Mouse (Mus musculus) hindbrain, embryonic 16.5 days (tissue): ENCODE results near the gene Pik3cd. TPM values are rescaled to one million over a fixed set of nuclear protein-coding genes. Genes with fewer than 3 reads are reported as not detected.
"Not testable (repeated sequence)": the region's sequence is repeated elsewhere in the genome, so short reads cannot be mapped to it uniquely, and the experiment has no call there.

Experiments used
- ATAC-seq: fragments of 200-750 bp; cut with Nextera tagmentation; 2 replicates; pipeline ENCODE4 v1.8.0; 2017; ENCODE audit warnings: moderate TSS enrichment, moderate library complexity
- H3K27ac ChIP-seq: fragments of 300-500 bp; sonication (generic); 2 replicates; pipeline ENCODE4 v1.5.1; 2014; ENCODE audit warnings: low read depth, mild to moderate bottlenecking, control low read depth, low read length, moderate library complexity
- H3K27me3 ChIP-seq: fragments of 300-500 bp; sonication (generic); replicated peaks from 2 replicates; pipeline ENCODE4 v1.6.1; 2014; ENCODE audit warnings: low read length; ENCODE audit not compliant: control insufficient read depth, insufficient read depth
- H3K36me3 ChIP-seq: fragments of 300-500 bp; sonication (generic); 2 replicates; pipeline ENCODE4 v1.6.1; 2014; ENCODE audit warnings: mild to moderate bottlenecking, low read length, moderate library complexity, mixed read lengths; ENCODE audit not compliant: control insufficient read depth, insufficient read depth
- H3K4me1 ChIP-seq: fragments of 300-500 bp; sonication (generic); 2 replicates; pipeline ENCODE4 v1.6.1; 2014; ENCODE audit warnings: low read depth, low read length; ENCODE audit not compliant: control insufficient read depth, insufficient read depth
- H3K4me2 ChIP-seq: fragments of 300-500 bp; sonication (generic); 2 replicates; pipeline ENCODE4 v1.6.1; 2014; ENCODE audit warnings: mild to moderate bottlenecking, low read length, control low read depth, moderate library complexity
- H3K4me3 ChIP-seq: fragments of 300-500 bp; sonication (generic); 2 replicates; pipeline ENCODE4 v1.5.1; 2014; ENCODE audit warnings: mild to moderate bottlenecking, low read length, control low read depth, moderate library complexity
- H3K9ac ChIP-seq: fragments of 300-500 bp; sonication (generic); 2 replicates; pipeline ENCODE4 v1.6.1; 2014; ENCODE audit warnings: low read depth, mild to moderate bottlenecking, control low read depth, low read length, moderate library complexity
- H3K9me3 ChIP-seq: fragments of 300-500 bp; sonication (generic); 2 replicates; pipeline ENCODE4 v1.6.1; 2014; ENCODE audit warnings: mild to moderate bottlenecking, low read length, moderate library complexity; ENCODE audit not compliant: control insufficient read depth
- WGBS: fragments of 180-500 bp; shearing (Covaris S2); extraction: QIAGEN DNeasy Blood & Tissue Kit; methylation state at CpG from one replicate; pipeline ENCODE4 v1.1.7; 2014; 5-methylcytosine and 5-hydroxymethylcytosine counted together
- polyA plus RNA-seq: library from polyadenylated mRNA; unstranded; fragments of >200 nt; fragmentation: Nextera tagmentation; extraction: Ambion mirVana; gene quantifications from 2 replicates; pipeline ENCODE4 v1.2.1, GENCODE M21; 2015

The Pik3cd gene
- polyA plus RNA-seq: 13.1 and 16.3 TPM in 2 replicates

DNA sequence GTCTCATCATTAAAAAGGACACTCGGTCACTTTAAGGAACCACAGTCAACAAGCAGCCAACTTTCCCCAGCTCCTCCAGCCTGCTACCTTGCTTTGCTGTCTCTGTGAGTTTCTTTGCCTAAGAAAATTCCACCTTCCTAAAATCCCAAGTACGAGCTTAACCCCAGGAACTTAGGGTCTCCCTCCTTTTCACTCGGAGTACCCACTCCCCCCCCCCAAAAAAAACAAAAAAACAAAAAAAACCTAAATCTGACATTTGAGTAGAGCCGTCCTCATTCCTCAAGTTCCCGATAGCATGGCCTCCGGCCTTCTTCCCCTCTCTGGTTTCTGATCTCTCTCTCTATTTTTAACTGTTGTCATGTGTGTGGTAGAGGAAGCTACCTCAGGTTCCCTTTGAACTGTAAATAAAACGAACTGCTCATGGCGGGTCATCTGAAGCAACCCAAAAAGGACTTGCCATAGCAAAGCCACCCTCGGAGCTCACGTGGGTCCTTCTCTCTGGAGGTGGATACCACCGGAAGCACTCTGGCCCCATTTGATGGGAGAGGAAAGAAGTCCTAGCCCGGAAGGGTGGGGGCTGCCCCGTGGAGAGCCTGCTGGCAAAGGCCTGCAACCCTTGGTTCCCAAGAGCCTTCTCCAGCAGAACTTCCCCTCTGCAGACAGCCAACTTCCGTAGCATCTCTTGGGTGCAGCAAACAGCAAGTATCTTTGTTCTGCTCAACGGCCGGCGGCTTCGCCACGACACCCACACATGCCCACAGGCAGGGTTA is at the start of gene Pik3cd:
TSS of gene Pik3cd (minus strand) at position 362 of the 770 bp plus-strand sequence.
- 74% methylated on average over 19 of the region's 19 CpGs for WGBS
- H3K36me3 ChIP-seq: no peaks in the 10 kb centered on the region
- H3K27me3 ChIP-seq: peaks cover 7% of the 10 kb centered on the region; the same call in 1 of the 2 replicates
- ATAC-seq: no peak
- peaks cover 8% of the 10 kb centered on the region; the same call in 1 of the 2 replicates for H3K4me1 ChIP-seq
- H3K4me3 ChIP-seq: no peak within 1 kb of the TSS
- H3K27ac ChIP-seq: no peak within 1 kb of the TSS
- no peak within 1 kb of the TSS for H3K4me2 ChIP-seq
- no peak within 1 kb of the TSS for H3K9ac ChIP-seq
- H3K9me3 ChIP-seq: no peaks in the 10 kb centered on the region

DNA sequence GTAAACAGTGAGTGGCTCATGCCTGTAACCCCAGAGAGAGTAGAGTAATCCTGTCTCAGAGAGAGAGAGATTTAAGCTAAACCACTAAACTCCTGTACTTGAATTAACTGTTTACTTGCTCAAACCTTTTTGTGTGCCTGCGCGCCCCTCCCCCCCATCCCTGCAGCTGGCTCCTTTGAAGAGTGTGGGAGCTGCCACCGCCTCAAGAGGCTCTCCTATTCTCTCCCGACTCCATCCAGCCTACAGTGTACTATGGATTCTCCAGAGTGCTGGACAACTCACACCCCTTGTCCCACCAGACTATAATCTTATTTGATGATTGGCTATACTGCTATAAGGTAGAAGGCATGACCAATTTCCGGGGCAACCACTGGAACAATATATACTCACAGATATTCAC is 48.3 kb upstream of the Pik3cd start:
- no peaks in the 10 kb centered on the region; the same call in 1 of the 2 replicates for H3K4me1 ChIP-seq
- no peaks in the 10 kb centered on the region for H3K9me3 ChIP-seq
- no peak overlapping the region for H3K27ac ChIP-seq
- no peaks in the 10 kb centered on the region for H3K27me3 ChIP-seq
- 40% methylated on average over 5 of the region's 5 CpGs for WGBS
- H3K36me3 ChIP-seq: peaks cover 8% of the 10 kb centered on the region
- H3K4me2 ChIP-seq: no peak overlapping the region
- H3K9ac ChIP-seq: no peak overlapping the region
- no peak for ATAC-seq
- H3K4me3 ChIP-seq: no peak overlapping the region

DNA sequence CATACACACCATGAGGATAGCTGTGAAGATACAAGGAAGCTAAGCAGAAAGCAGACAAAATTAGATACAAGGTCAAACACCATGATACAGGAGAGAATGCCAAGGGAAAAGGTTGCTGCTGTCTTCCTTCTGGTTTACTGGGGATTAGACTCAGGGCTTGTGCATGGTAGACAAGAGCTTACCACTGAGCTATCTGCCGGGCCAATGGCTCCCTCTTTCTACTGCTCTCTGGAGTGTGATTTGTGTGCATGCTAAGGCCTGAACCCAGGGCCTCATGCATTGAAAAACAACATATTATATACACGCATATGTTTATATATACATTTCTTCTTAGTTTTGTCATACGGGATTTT is 47.3 kb upstream of the Pik3cd start:
- not testable (repeated sequence) for H3K4me2 ChIP-seq, H3K4me1 ChIP-seq, H3K27ac ChIP-seq, H3K9me3 ChIP-seq, H3K4me3 ChIP-seq, H3K27me3 ChIP-seq, ATAC-seq, H3K9ac ChIP-seq
- H3K36me3 ChIP-seq: peaks cover 11% of the 10 kb centered on the region
- 93% methylated on average over 3 of the region's 3 CpGs for WGBS

DNA sequence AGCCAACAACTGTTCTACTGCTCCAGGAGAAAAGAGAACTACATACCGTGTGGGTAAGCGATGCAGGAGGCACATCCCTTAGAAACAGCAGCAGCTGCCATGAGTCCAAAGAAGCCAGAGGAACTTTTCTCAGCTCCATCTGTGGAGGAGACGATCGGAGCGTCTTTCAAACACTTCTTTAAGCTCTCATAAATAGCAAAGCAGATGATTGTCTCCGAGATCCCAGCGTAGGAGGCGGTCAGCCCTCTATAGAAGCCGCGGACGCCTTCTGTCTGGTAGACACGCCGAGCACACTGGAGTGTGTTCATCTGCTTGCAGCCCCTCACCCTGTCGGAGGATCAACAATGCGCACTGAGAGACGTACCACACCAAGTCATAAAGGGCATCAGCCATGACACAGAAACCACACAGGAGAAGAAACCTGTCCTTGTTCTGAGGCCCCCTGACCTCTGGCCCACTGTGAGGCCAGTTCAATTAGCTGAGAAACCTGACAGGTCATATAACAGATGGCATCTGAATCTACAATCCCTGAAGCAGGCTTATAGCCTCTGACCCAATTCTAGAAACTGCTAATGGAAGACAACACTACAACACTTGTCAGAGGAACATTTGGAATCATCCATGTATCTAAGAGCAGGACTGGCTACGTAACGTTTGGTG is 46.8 kb upstream of the Pik3cd start:
- 90% methylated on average over 18 of the region's 18 CpGs for WGBS
- H3K4me1 ChIP-seq: no peaks in the 10 kb centered on the region; the same call in 1 of the 2 replicates
- H3K4me3 ChIP-seq: no peak overlapping the region
- H3K36me3 ChIP-seq: peaks cover 13% of the 10 kb centered on the region
- no peak overlapping the region for H3K9ac ChIP-seq
- H3K27ac ChIP-seq: no peak overlapping the region
- no peaks in the 10 kb centered on the region for H3K9me3 ChIP-seq
- H3K27me3 ChIP-seq: no peaks in the 10 kb centered on the region
- no peak overlapping the region for H3K4me2 ChIP-seq
- ATAC-seq: no peak

DNA sequence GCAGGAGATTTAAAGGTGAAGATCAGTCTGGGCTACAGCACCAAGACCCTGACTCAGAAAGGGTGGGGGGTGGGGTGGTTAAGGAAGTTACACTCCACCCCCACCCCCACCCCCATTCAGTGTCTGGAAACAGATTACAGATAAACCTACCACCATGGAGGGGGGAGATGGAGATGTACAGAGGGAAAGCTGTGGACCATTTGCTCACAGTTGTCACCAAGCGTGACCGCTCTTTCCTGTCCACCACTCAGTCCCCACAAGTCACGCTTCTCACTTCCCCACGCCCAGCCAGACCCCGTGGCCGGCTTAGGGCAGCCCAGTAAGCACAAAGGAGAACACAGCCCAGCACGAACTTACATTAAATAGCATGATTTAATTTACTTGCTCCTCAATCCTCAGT is 41.7 kb upstream of the Pik3cd start:
- Histone ChIP-seq H3K9me3 (no peaks in the 10 kb centered on the region), H3K4me3 (no peak overlapping the region), H3K4me2 (no peak overlapping the region), H3K9ac (no peak overlapping the region), H3K36me3 (peaks cover 17% of the 10 kb centered on the region), H3K4me1 (no peaks in the 10 kb centered on the region), H3K27me3 (no peaks in the 10 kb centered on the region), H3K27ac (no peak overlapping the region)
- 82% methylated on average over 7 of the region's 7 CpGs for WGBS
- ATAC-seq: no peak

DNA sequence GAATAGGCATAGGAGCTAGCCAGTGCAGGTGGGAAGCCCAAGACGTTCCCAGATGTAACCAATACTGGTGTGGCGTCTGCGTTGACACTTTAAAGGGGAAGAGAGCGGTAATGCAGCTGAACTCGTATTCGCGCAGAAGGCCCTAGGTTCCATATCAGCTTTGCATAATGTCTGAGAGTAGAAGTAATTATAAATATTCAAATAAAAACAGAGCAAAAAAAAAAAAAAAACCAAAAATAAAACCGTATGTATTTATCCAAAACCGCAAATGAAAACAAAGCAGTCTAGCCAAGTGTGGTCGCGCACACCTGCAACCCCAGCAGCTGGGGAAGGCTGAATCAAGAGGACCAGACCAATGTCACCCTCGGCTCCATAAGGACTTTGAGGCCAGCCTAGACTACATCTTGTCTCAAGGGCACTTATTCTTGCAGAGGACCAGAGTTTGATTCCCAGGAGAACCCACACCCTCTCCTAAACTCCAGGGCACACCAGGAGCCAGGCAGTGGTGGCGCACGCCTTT is 39.7 kb upstream of the Pik3cd start:
- ATAC-seq: no peak
- peaks cover 6% of the 10 kb centered on the region for H3K4me1 ChIP-seq
- no peak overlapping the region for H3K9ac ChIP-seq
- WGBS: 94% methylated on average over 14 of the region's 14 CpGs
- H3K9me3 ChIP-seq: no peaks in the 10 kb centered on the region
- no peak overlapping the region for H3K27ac ChIP-seq
- no peak overlapping the region for H3K4me3 ChIP-seq
- no peak overlapping the region for H3K4me2 ChIP-seq
- H3K27me3 ChIP-seq: no peaks in the 10 kb centered on the region
- peaks cover 13% of the 10 kb centered on the region for H3K36me3 ChIP-seq

- no peak overlapping the region for H3K9ac ChIP-seq
- peaks cover 9% of the 10 kb centered on the region for H3K36me3 ChIP-seq
- H3K4me2 ChIP-seq: no peak overlapping the region
- H3K4me3 ChIP-seq: no peak overlapping the region
- no peak for ATAC-seq
- WGBS: 87% methylated on average over 7 of the region's 7 CpGs
- H3K9me3 ChIP-seq: no peaks in the 10 kb centered on the region
- no peaks in the 10 kb centered on the region for H3K27me3 ChIP-seq
- no peak overlapping the region for H3K27ac ChIP-seq
- H3K4me1 ChIP-seq: peaks cover 23% of the 10 kb centered on the region
These were observed 37.9 kb upstream of the Pik3cd start for GRCm38 (mm10) chr4:149740301-149740700.

GRCm38 (mm10) chr4:149739478-149739877 is 37.1 kb upstream of the Pik3cd start:
- H3K36me3 ChIP-seq: peaks cover 6% of the 10 kb centered on the region
- WGBS: 74% methylated on average over 5 of the region's 5 CpGs
- no peaks in the 10 kb centered on the region for H3K27me3 ChIP-seq
- no peak for ATAC-seq
- no peak overlapping the region for H3K4me2 ChIP-seq
- no peak overlapping the region for H3K4me3 ChIP-seq
- H3K4me1 ChIP-seq: peaks cover 32% of the 10 kb centered on the region
- H3K27ac ChIP-seq: no peak overlapping the region
- H3K9ac ChIP-seq: no peak overlapping the region
- H3K9me3 ChIP-seq: no peaks in the 10 kb centered on the region
